Mouse (Mus musculus) heart, postnatal 0 days (tissue): ENCODE results near the gene AK157302. TPM values are rescaled to one million over a fixed set of nuclear protein-coding genes. Genes with fewer than 3 reads are reported as not detected.
"Not testable (repeated sequence)": the region's sequence is repeated elsewhere in the genome, so short reads cannot be mapped to it uniquely, and the experiment has no call there.

Experiments used
- ATAC-seq: fragments of 200-750 bp; cut with Nextera tagmentation; 2 replicates; pipeline ENCODE4 v1.8.0; 2017; ENCODE audit warnings: low read depth, moderate number of reproducible peaks, moderate library complexity; ENCODE audit not compliant: insufficient read depth
- DNase-seq: peaks from one replicate; pipeline ENCODE4 v3.0.0-alpha.2; 2016; ENCODE audit warnings: low spot score
- H3K27ac ChIP-seq: fragments of 300-500 bp; sonication (generic); 2 replicates; pipeline ENCODE4 v1.5.1; 2014; ENCODE audit warnings: low read depth, mild to moderate bottlenecking
- H3K27me3 ChIP-seq: fragments of 300-500 bp; sonication (generic); 2 replicates; pipeline ENCODE4 v1.6.1; 2014; ENCODE audit warnings: low read length, mixed read lengths; ENCODE audit not compliant: control insufficient read depth, insufficient read depth
- H3K36me3 ChIP-seq: fragments of 300-500 bp; sonication (generic); replicated peaks from 2 replicates; pipeline ENCODE4 v1.6.1; 2014; ENCODE audit warnings: low read length, mixed read lengths; ENCODE audit not compliant: control insufficient read depth, insufficient read depth
- H3K4me1 ChIP-seq: fragments of 300-500 bp; sonication (generic); 2 replicates; pipeline ENCODE4 v1.6.1; 2014; ENCODE audit warnings: antibody characterized with exemption; ENCODE audit not compliant: control insufficient read depth, insufficient read depth
- H3K4me2 ChIP-seq: fragments of 300-500 bp; sonication (generic); 2 replicates; pipeline ENCODE4 v1.6.1; 2014; ENCODE audit warnings: low read depth, mild to moderate bottlenecking, low read length, moderate library complexity
- H3K4me3 ChIP-seq: fragments of 300-500 bp; sonication (generic); 2 replicates; pipeline ENCODE4 v1.5.1; 2014; ENCODE audit warnings: low read depth, low read length
- H3K9ac ChIP-seq: fragments of 300-500 bp; sonication (generic); replicated peaks from 2 replicates; pipeline ENCODE4 v1.6.1; 2014; ENCODE audit warnings: low read depth, low read length, mixed read lengths
- H3K9me3 ChIP-seq: fragments of 300-500 bp; sonication (generic); replicated peaks from 2 replicates; pipeline ENCODE4 v1.6.1; 2016; ENCODE audit warnings: low read length; ENCODE audit not compliant: control insufficient read depth
- CTCF ChIP-seq: IDR thresholded peaks from 2 replicates; pipeline ENCODE4 v1.5.1; 2016; ENCODE audit warnings: antibody characterized with exemption, control low read depth, low read depth
- EP300 ChIP-seq: IDR thresholded peaks from 2 replicates; pipeline ENCODE4 v1.6.1; 2016; ENCODE audit warnings: antibody characterized with exemption, low read depth
- WGBS: fragments of 180-500 bp; shearing (Covaris S2); extraction: QIAGEN DNeasy Blood & Tissue Kit; methylation state at CpG from one replicate; pipeline ENCODE4 v1.1.7; 2014; 5-methylcytosine and 5-hydroxymethylcytosine counted together
- polyA plus RNA-seq: library from polyadenylated mRNA; unstranded; fragments of >200 nt; fragmentation: Nextera tagmentation; extraction: Ambion mirVana; gene quantifications from 2 replicates; pipeline ENCODE4 v1.2.1, GENCODE M21; 2015
- total RNA-seq: library from RNA; depleted of rRNA; stranded (reverse); fragments of >200 nt; gene quantifications from 2 replicates; pipeline ENCODE4 v1.2.3, GENCODE M21; 2014; ENCODE audit warnings: low replicate concordance

The AK157302 gene
- total and polyA plus RNA-seq, 2 experiments from 2014 or later: 0.15 to 0.93 TPM

DNA sequence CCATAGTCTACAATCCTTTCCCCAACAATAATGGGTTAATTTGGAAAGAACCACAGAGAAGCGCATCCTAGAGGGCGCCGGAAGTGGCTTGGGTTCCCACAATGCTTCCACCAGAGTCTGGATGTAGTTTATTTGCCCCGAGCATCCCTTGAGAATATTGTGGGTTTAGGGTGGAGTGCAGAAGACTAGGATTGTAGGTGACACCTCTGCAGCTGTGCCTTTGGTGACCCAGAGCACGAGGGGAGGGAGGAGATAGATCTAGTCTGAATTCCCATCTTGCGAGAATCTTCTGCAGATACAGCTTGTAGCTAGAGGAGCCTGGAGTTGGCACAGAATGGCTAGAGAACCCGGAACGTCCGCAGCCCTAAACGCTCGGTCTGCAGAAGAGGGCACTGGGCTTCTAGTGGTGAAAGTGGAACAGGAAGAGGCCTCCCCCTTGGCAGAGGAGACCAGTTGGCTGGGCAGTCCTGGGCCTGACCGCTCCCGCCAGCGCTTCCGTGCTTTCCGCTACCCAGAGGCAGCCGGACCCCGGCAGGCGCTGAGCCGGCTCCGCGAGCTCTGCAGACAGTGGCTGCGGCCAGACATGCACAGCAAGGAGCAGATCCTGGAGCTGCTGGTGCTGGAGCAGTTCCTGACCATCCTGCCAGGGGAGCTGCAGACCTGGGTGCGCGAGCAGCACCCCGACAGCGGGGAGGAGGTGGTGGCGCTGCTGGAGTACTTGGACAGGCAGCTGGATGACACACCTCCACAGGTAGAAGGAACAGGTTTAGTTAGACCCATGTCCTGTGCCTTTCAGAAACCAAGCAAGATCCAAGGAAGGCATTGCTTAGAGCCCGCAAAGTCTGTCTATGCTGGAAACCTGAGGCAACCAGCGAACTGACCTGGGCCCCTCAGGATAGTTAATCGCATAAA, 16.0 kb upstream of the AK157302 start, which contains the start of the genes Zkscan4 and Gm10065:
Gene Zkscan4, plus strand, starts transcription at position 149 of the 912 bp plus-strand sequence.
Gene Gm10065, minus strand, starts transcription at position 683 of the 912 bp plus-strand sequence.
- H3K9me3 ChIP-seq, H3K27me3 ChIP-seq, H3K36me3 ChIP-seq, H3K4me1 ChIP-seq: not testable (repeated sequence)
- DNase-seq (peak; percentile 50), ATAC-seq (peak; percentile 84)
- Histone ChIP-seq H3K4me3 (peak within 1 kb of the TSS; percentile 56), H3K4me2 (peak within 1 kb of the TSS; percentile 64), H3K27ac (peak within 1 kb of the TSS; percentile 78), H3K9ac (peak within 1 kb of the TSS; percentile 43)
- 5% methylated on average over 31 of the region's 31 CpGs for WGBS
- peak; percentile 18; the same call in 1 of the 2 replicates for TF ChIP-seq CTCF

DNA sequence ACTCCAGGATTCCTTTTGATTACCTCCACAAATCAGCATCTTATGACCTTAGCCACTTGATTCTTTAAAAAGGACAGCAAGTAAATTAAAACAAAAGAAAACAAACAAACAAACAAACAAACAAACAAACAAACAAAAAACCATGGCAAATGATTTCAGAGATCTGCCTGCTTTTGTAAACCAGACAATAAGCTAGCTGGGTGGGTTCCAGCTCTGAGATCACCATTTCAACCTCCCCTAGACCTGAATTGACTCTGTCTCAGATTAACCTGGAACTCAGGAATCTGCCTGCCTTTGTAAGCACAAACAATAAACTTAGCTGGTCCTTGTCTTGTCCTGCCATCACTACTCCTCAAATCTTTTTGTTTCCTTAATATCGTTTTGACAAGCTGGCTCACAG, 8.1 kb upstream of the AK157302 start:
- no peak for TF ChIP-seq CTCF
- TF ChIP-seq EP300: no peak
- 79% methylated on average over 1 of the region's 1 CpGs for WGBS
- DNase-seq: no peak

DNA sequence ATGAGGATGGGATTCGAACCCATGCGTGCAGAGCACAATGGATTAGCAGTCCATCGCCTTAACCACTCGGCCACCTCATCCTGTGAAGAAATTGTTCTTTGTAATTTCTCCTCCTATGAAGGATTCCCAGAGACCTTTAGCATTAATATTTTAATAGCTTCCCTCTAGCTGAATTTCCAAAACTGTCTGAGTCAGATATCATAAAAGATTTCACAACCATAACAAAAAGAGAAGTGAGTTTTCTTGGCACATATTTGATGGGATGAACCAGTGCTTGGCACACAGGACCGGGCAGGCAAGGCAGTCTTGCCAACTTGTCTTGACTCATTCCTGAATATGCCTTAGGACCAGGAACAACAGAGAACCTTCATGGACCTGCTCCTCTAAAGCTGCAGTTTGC, 2.2 kb upstream of the AK157302 start:
- no peak overlapping the region for H3K4me2 ChIP-seq
- WGBS: 88% methylated on average over 5 of the region's 5 CpGs
- no peak overlapping the region for H3K4me3 ChIP-seq
- H3K9me3 ChIP-seq: no peaks in the 10 kb centered on the region
- no peak overlapping the region for H3K9ac ChIP-seq
- H3K27ac ChIP-seq: no peak overlapping the region
- TF ChIP-seq CTCF (no peak), EP300 (no peak)
- H3K27me3 ChIP-seq: no peaks in the 10 kb centered on the region
- DNase-seq (no peak), ATAC-seq (no peak)
- no peaks in the 10 kb centered on the region for H3K4me1 ChIP-seq
- H3K36me3 ChIP-seq: no peaks in the 10 kb centered on the region

More for the DNA sequence above, 8.1 kb upstream of the AK157302 start:
- H3K4me3 ChIP-seq: no peak overlapping the region
- H3K9ac ChIP-seq: no peak overlapping the region
- peaks cover 14% of the 10 kb centered on the region; the same call in 1 of the 2 replicates for H3K36me3 ChIP-seq
- H3K4me2 ChIP-seq: no peak overlapping the region
- no peaks in the 10 kb centered on the region for H3K27me3 ChIP-seq
- no peak for ATAC-seq
- H3K9me3 ChIP-seq: peaks cover 4% of the 10 kb centered on the region; the same call in 1 of the 2 replicates
- no peak overlapping the region for H3K27ac ChIP-seq
- no peaks in the 10 kb centered on the region for H3K4me1 ChIP-seq

DNA sequence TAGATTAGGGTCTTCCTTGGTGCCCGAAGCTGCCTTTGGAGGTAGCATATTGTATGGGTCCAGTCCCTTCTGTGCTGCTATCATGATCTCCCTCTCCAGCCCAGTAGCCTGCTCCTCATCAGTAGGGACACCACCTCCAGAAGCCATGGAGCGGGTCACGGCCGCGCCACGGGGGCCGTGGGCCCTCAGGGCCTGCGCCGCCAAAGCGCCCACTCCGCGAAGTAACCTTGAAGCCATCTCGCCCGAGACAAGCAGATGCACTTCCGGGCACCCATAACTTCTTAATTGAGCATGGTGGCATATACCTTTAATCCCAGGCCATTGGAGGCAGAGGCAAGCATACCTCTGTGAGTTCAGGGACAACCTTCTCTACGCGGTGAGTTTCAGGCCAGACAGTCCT, 6.2 kb downstream of the AK157302 start, which contains the start of gene Gm11273:
Gene Gm11273, minus strand, starts transcription at position 237 of the 400 bp plus-strand sequence.
- not testable (repeated sequence) for DNase-seq, H3K4me1 ChIP-seq, H3K4me3 ChIP-seq, H3K9me3 ChIP-seq, H3K36me3 ChIP-seq, H3K27ac ChIP-seq, H3K9ac ChIP-seq, H3K27me3 ChIP-seq, H3K4me2 ChIP-seq, ATAC-seq
- 84% methylated on average over 17 of the region's 17 CpGs for WGBS

DNA sequence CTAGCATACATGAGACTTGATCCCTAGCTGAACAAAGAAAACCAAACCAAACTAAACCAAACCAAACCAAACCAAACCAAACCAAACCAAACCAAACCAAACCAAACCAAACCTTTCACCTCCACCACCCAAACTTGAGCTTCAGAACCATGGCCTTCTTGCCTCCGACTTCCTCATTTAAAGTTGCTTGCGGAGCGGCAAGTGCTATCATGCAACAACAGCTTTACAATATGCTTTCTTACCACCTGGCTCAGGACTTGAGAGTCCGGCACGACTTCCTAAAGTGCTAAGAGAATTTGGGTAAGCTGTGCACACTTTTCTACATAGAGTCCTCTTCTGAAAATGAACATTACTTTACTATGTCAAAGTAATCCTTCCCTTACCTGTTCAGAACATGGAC, 7.3 kb downstream of the AK157302 start:
- Histone ChIP-seq H3K27ac (no peak overlapping the region), H3K4me2 (no peak overlapping the region), H3K4me1 (0 out of 2 replicates have a peak, but pooled peaks cover 4% of the 10 kb centered on the region), H3K27me3 (no peaks in the 10 kb centered on the region), H3K9me3 (no peaks in the 10 kb centered on the region), H3K9ac (no peak overlapping the region), H3K4me3 (no peak overlapping the region), H3K36me3 (no peaks in the 10 kb centered on the region)
- no peak for DNase-seq
- TF ChIP-seq EP300 (no peak), CTCF (no peak)
- no peak for ATAC-seq
- WGBS: 80% methylated on average over 5 of the region's 5 CpGs
